Mouse (Mus musculus) intestine, embryonic 15.5 days (tissue): ENCODE results near the gene Rsl24d1. TPM values are rescaled to one million over a fixed set of nuclear protein-coding genes. Genes with fewer than 3 reads are reported as not detected.
"Not testable (repeated sequence)": the region's sequence is repeated elsewhere in the genome, so short reads cannot be mapped to it uniquely, and the experiment has no call there.

Experiments used
- ATAC-seq: fragments of 200-750 bp; cut with Nextera tagmentation; 2 replicates; pipeline ENCODE4 v1.8.0; 2017; ENCODE audit warnings: moderate TSS enrichment, moderate library complexity
- H3K27ac ChIP-seq: fragments of 300-500 bp; sonication (generic); 2 replicates; pipeline ENCODE4 v1.5.1; 2015; ENCODE audit warnings: mild to moderate bottlenecking, inconsistent platforms
- H3K27me3 ChIP-seq: fragments of 300-500 bp; sonication (generic); replicated peaks from 2 replicates; pipeline ENCODE4 v1.6.1; 2015; ENCODE audit warnings: inconsistent platforms
- H3K36me3 ChIP-seq: fragments of 300-500 bp; sonication (generic); 2 replicates; pipeline ENCODE4 v1.6.1; 2015; ENCODE audit warnings: inconsistent platforms
- H3K4me1 ChIP-seq: fragments of 300-500 bp; sonication (generic); replicated peaks from 2 replicates; pipeline ENCODE4 v1.6.1; 2015; ENCODE audit warnings: inconsistent platforms
- H3K4me2 ChIP-seq: fragments of 300-500 bp; sonication (generic); replicated peaks from 2 replicates; pipeline ENCODE4 v1.6.1; 2015; ENCODE audit warnings: mild to moderate bottlenecking, inconsistent platforms
- H3K4me3 ChIP-seq: fragments of 300-500 bp; sonication (generic); replicated peaks from 2 replicates; pipeline ENCODE4 v1.5.1; 2015; ENCODE audit warnings: inconsistent platforms
- H3K9ac ChIP-seq: fragments of 300-500 bp; sonication (generic); 2 replicates; pipeline ENCODE4 v1.6.1; 2015; ENCODE audit warnings: inconsistent platforms
- H3K9me3 ChIP-seq: fragments of 300-500 bp; sonication (generic); 2 replicates; pipeline ENCODE4 v1.6.1; 2016; ENCODE audit warnings: inconsistent platforms
- WGBS: fragments of 180-500 bp; shearing (Covaris S2); methylation state at CpG from one replicate; pipeline ENCODE4 v1.1.7; 2015; 5-methylcytosine and 5-hydroxymethylcytosine counted together
- polyA plus RNA-seq: library from polyadenylated mRNA; unstranded; fragments of >200 nt; fragmentation: Nextera tagmentation; extraction: Ambion mirVana; gene quantifications from 2 replicates; pipeline ENCODE4 v1.2.1, GENCODE M21; 2015

The Rsl24d1 gene
- polyA plus RNA-seq, result 94.3 and 108 TPM in 2 replicates

- under 1% methylated on average over 64 of the region's 64 CpGs for WGBS
- peak; percentile 98 for ATAC-seq
- Histone ChIP-seq H3K4me3 (peak within 1 kb of the TSS; percentile 64), H3K27ac (peak within 1 kb of the TSS; percentile 72), H3K36me3 (peaks cover 7% of the 10 kb centered on the region), H3K9ac (peak within 1 kb of the TSS; percentile 75), H3K4me1 (peaks cover 3% of the 10 kb centered on the region), H3K9me3 (no peaks in the 10 kb centered on the region), H3K4me2 (peak within 1 kb of the TSS; percentile 68), H3K27me3 (no peaks in the 10 kb centered on the region)
Measured at GRCm38 (mm10) chr9:73112919-73113906, at the start of gene Rsl24d1. Gene Rsl24d1, plus strand, starts transcription at chr9:73113426.

- no peak overlapping the region for H3K9ac ChIP-seq
- H3K4me3 ChIP-seq, result no peak overlapping the region
- 26% methylated on average over 15 of the region's 15 CpGs for WGBS
- peaks cover 19% of the 10 kb centered on the region for H3K4me1 ChIP-seq
- H3K9me3 ChIP-seq, result no peaks in the 10 kb centered on the region
- no peaks in the 10 kb centered on the region for H3K27me3 ChIP-seq
- ATAC-seq, result no peak
- peak overlapping the region; percentile 40 for H3K4me2 ChIP-seq
- no peaks in the 10 kb centered on the region for H3K36me3 ChIP-seq
- H3K27ac ChIP-seq, result no peak overlapping the region
Measured at GRCm38 (mm10) chr9:73063621-73064290, 49.5 kb upstream of the Rsl24d1 start.

DNA sequence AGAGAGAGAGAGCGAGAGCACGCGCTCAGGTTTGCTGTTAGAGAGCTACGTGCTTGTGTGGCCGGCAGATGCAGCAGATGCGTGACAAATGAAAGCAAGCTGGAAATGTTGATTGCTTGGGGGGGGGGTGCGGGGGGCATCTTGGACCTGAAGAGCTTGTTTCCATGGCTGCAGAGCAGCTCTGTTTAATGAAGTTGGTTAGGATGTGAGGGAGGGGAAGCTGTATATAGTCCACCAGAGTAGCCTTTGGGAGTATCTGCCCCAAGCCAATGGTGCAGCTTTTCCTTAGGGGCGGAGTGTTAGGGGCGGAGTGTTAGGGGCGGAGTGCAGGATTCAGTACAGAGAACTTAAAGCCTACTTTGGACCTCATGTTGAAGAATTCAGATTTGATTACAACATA is 46.1 kb upstream of the Rsl24d1 start:
- Histone ChIP-seq H3K9ac (no peak overlapping the region), H3K27ac (no peak overlapping the region), H3K9me3 (no peaks in the 10 kb centered on the region), H3K4me1 (peaks cover 22% of the 10 kb centered on the region), H3K27me3 (no peaks in the 10 kb centered on the region), H3K4me3 (no peak overlapping the region), H3K36me3 (no peaks in the 10 kb centered on the region), H3K4me2 (peak overlapping the region; percentile 45)
- WGBS, result 33% methylated on average over 10 of the region's 10 CpGs
- ATAC-seq, result peak; percentile 58

- ATAC-seq, result peak; percentile 73
- no peaks in the 10 kb centered on the region for H3K36me3 ChIP-seq
- H3K27ac ChIP-seq, result peak overlapping the region; percentile 19
- H3K9me3 ChIP-seq, result no peaks in the 10 kb centered on the region
- no peak overlapping the region for H3K9ac ChIP-seq
- H3K4me2 ChIP-seq, result 0 out of 2 replicates have a peak overlapping the region, but pooled peaks have one; percentile 9
- no peak overlapping the region for H3K4me3 ChIP-seq
- H3K4me1 ChIP-seq, result peaks cover 21% of the 10 kb centered on the region
- WGBS, result 21% methylated on average over 6 of the region's 6 CpGs
- no peaks in the 10 kb centered on the region for H3K27me3 ChIP-seq
Measured at GRCm38 (mm10) chr9:73068230-73068679, 45.0 kb upstream of the Rsl24d1 start.

DNA sequence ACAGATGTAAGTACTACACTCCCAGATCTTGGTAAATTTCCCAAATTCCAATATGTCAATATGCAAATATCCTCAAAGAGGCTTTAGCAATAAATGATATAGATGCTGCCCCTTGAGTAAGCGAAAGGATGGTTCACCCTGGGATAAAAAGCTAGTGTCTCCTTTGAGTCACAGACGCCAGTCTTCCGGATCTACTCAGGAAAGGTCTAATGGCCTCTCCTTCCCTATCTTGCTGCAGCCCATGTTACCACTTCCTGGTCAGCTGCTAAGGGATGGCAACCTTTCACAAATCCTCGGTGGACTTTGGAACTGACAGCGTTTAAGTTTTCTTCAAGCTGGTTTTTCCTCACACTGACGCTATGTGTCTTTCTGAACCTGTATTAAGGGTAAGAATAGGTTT is 44.5 kb upstream of the Rsl24d1 start:
- no peaks in the 10 kb centered on the region for H3K27me3 ChIP-seq
- WGBS, result 64% methylated on average over 6 of the region's 6 CpGs
- no peaks in the 10 kb centered on the region for H3K9me3 ChIP-seq
- H3K4me3 ChIP-seq, result no peak overlapping the region
- no peaks in the 10 kb centered on the region for H3K36me3 ChIP-seq
- H3K4me1 ChIP-seq, result peaks cover 17% of the 10 kb centered on the region
- peak; percentile 57 for ATAC-seq
- peak overlapping the region; percentile 40; the same call in 1 of the 2 replicates for H3K27ac ChIP-seq
- no peak overlapping the region for H3K4me2 ChIP-seq
- H3K9ac ChIP-seq, result no peak overlapping the region

DNA sequence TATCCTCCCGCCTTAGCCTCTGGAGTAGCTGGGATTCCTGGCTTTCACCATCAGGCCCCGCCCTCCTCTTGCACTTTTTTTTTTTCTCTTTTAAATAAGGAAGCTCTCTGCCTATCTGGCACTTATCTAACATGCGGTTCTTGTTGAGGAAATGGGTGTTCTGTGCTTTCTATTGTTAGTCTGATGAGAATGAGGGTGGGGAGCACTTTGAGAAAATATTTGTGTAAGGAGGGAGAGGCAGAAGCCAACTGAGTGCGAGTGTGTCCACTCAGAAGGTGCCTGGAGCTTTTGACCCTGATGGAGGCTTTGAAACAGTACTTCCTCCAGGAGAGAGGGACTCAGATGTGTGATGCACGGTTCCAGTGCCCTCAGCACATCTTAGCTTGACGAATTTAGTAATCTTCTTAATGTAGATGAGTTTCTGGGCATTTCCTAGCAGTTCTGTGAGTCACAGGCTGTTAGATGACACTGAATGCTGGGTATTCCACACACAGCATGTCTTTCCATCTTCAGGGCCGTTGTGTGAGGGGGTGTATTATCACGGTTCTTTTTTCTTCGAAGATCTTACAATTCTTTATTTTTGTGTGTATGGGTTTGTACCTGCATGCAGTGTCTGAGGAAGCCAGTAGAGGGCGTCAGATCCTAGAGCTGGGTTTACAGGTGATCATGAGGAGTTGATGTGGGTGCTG is 42.1 kb upstream of the Rsl24d1 start:
- Histone ChIP-seq H3K4me2 (no peak overlapping the region), H3K9ac (no peak overlapping the region), H3K36me3 (no peaks in the 10 kb centered on the region), H3K4me1 (peaks cover 15% of the 10 kb centered on the region), H3K9me3 (no peaks in the 10 kb centered on the region), H3K4me3 (no peak overlapping the region), H3K27ac (peak overlapping the region; percentile 44), H3K27me3 (no peaks in the 10 kb centered on the region)
- ATAC-seq, result no peak
- 63% methylated on average over 10 of the region's 10 CpGs for WGBS

GRCm38 (mm10) chr9:73072426-73072825 is 40.8 kb upstream of the Rsl24d1 start:
- no peak overlapping the region for H3K4me3 ChIP-seq
- no peak overlapping the region for H3K9ac ChIP-seq
- no peak overlapping the region for H3K27ac ChIP-seq
- no peaks in the 10 kb centered on the region for H3K36me3 ChIP-seq
- H3K27me3 ChIP-seq, result no peaks in the 10 kb centered on the region
- no peaks in the 10 kb centered on the region for H3K9me3 ChIP-seq
- no peak for ATAC-seq
- H3K4me2 ChIP-seq, result no peak overlapping the region
- H3K4me1 ChIP-seq, result peaks cover 11% of the 10 kb centered on the region
- 83% methylated on average over 8 of the region's 8 CpGs for WGBS

DNA sequence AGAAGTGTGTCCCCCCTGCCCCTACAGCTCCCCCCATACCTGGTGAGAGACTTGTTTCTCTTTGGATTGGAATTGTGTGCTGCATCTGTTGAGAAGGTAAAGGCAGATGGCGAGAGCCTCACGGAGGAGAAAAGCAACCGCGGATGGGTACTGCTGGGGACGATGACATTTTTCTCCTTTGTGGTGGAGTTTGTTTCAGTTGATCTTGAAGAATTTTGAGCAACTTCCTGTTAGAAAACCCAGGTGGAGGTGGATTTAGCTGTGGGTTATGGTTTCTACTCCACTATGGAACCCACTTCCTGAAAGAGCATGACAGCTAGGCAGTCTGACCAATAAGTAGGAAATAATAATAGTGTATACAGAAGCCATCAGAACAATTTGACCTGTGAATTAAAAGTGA is 40.1 kb upstream of the Rsl24d1 start:
- no peak for ATAC-seq
- no peaks in the 10 kb centered on the region for H3K9me3 ChIP-seq
- no peak overlapping the region for H3K4me2 ChIP-seq
- 92% methylated on average over 5 of the region's 5 CpGs for WGBS
- no peaks in the 10 kb centered on the region for H3K27me3 ChIP-seq
- H3K4me1 ChIP-seq, result peaks cover 4% of the 10 kb centered on the region; the same call in 1 of the 2 replicates
- H3K36me3 ChIP-seq, result no peaks in the 10 kb centered on the region
- H3K27ac ChIP-seq, result no peak overlapping the region
- H3K4me3 ChIP-seq, result no peak overlapping the region
- H3K9ac ChIP-seq, result no peak overlapping the region

DNA sequence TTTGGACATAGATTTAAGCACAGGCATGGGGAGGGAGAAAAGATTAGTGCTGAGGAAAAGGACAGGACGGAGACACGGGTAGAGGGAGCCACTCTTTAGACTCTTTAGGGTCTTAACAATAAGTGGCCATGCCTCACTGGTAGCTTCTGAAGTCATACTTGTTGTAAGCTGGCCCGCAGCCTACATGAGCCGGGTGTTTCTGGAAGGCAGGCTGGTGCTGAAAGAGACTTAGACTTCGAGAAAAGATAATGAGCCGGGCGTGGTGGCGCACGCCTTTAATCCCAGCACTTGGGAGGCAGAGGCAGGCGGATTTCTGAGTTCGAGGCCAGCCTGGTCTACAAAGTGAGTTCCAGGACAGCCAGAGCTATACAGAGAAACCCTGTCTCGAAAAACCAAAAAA is 33.9 kb upstream of the Rsl24d1 start:
- H3K27me3 ChIP-seq, H3K9ac ChIP-seq, H3K27ac ChIP-seq, H3K4me3 ChIP-seq, H3K4me1 ChIP-seq, H3K4me2 ChIP-seq, H3K9me3 ChIP-seq, H3K36me3 ChIP-seq, ATAC-seq: not testable (repeated sequence)
- 87% methylated on average over 11 of the region's 12 CpGs for WGBS

- Histone ChIP-seq H3K27me3 (no peaks in the 10 kb centered on the region), H3K9me3 (no peaks in the 10 kb centered on the region), H3K4me2 (no peak overlapping the region), H3K4me3 (no peak overlapping the region), H3K27ac (no peak overlapping the region), H3K4me1 (no peaks in the 10 kb centered on the region), H3K36me3 (no peaks in the 10 kb centered on the region), H3K9ac (no peak overlapping the region)
- no peak for ATAC-seq
- WGBS, result 50% methylated on average over 7 of the region's 7 CpGs
Measured at GRCm38 (mm10) chr9:73079801-73080325, 33.4 kb upstream of the Rsl24d1 start.

DNA sequence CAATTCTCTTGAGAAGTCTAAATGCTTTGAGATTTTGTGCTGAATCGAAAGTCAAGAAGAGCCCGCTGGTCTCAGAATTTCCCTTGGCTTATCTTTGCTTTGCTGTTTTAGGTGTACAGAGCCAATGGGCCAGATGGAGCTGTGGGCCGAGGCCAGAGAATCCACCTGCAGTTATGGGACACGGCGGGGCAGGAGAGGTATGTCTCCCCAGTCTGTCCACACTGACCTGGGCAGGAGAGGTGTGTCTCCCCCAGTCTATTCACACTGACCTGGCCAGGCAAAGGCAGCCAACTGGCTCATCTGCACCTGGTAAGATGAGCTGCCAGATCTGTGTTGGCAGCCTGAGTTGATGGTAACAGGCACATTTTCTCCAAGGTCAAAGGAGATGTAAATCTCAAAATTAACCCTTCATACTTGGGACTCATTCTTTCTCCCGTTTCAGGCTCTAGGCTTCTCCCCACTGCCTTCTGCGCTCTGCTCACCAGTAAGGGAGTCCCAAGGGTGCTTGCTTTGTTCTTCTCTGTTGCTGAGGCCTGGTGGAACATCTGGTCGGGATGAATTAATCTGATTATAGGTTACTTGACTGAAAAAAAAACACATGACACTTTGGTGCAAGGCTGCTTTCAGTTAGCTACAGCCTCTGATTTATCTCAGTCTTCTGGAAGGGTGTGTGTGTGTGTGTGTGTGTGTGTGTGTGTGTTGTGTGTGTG is 30.8 kb upstream of the Rsl24d1 start:
- H3K27me3 ChIP-seq, result no peaks in the 10 kb centered on the region
- H3K9ac ChIP-seq, result no peak overlapping the region
- no peaks in the 10 kb centered on the region for H3K9me3 ChIP-seq
- no peak for ATAC-seq
- no peaks in the 10 kb centered on the region for H3K4me1 ChIP-seq
- 77% methylated on average over 8 of the region's 8 CpGs for WGBS
- no peak overlapping the region for H3K4me3 ChIP-seq
- no peaks in the 10 kb centered on the region for H3K36me3 ChIP-seq
- H3K27ac ChIP-seq, result no peak overlapping the region
- no peak overlapping the region for H3K4me2 ChIP-seq
